25 mouse cellular contexts compared by ENCODE assay signal in genomic region chr8:92313707-92314106, GRCm38 (mm10). TPM values are rescaled to one million over a fixed set of nuclear protein-coding genes. Genes with fewer than 3 reads are reported as not detected.
"Had no signal": no experiment of that assay in that cellular context is flagged by ENCODE, and none has a peak within 500 bp of the region (broad histone marks: within the 10 kb centered on the region; RNA-seq: fewer than 3 reads in every experiment).

No protein-coding gene starts in this region.

- DNase-seq: forebrain, postnatal 0 days; gastrocnemius, postnatal 14 days; gastrocnemius, postnatal 36 days; heart, adult 18-20 months; heart, postnatal 10 days; kidney, adult 18-20 months; kidney, adult 8-10 months; kidney, postnatal 10 days; kidney, postnatal 25 days; kidney, postnatal 4 days; liver had no signal

- ATAC-seq: forebrain, postnatal 0 days; hindbrain, embryonic 16.5 days; inflammation-experienced regulatory T-cells, adult 6 months; intestine, embryonic 15.5 days; intestine, postnatal 0 days had no signal

- H3K27me3 ChIP-seq: hindbrain, embryonic 12.5 days; intestine, embryonic 15.5 days had no signal

- H3K36me3 ChIP-seq: heart, embryonic 10.5 days; heart, embryonic 12.5 days; hindbrain, embryonic 12.5 days; intestine, embryonic 15.5 days; limb, embryonic 10.5 days; limb, embryonic 12.5 days had no signal

- H3K9me3 ChIP-seq: heart, embryonic 10.5 days; heart, embryonic 12.5 days; hindbrain, embryonic 12.5 days; intestine, embryonic 15.5 days; limb, embryonic 10.5 days; limb, embryonic 12.5 days had no signal

- H3K9ac ChIP-seq: forebrain, postnatal 0 days; heart, embryonic 12.5 days; hindbrain, embryonic 12.5 days; hindbrain, embryonic 14.5 days; intestine, embryonic 15.5 days; limb, embryonic 12.5 days had no signal

- H3K4me3 ChIP-seq: heart, embryonic 10.5 days; heart, embryonic 12.5 days; hindbrain, embryonic 12.5 days; intestine, embryonic 15.5 days; layer of hippocampus, adult 2 months; left cerebral cortex, adult 2 months; limb, embryonic 10.5 days; limb, embryonic 12.5 days had no signal

- H3K27ac ChIP-seq: heart, embryonic 10.5 days; hindbrain, embryonic 12.5 days; hindbrain, embryonic 14.5 days; intestine, embryonic 15.5 days; layer of hippocampus, adult 2 months; left cerebral cortex, adult 2 months; limb, embryonic 10.5 days; limb, embryonic 12.5 days had no signal

- H3K4me2 ChIP-seq: heart, embryonic 12.5 days; hindbrain, embryonic 12.5 days; hindbrain, embryonic 14.5 days; intestine, embryonic 15.5 days; limb, embryonic 12.5 days had no signal

- H3K4me1 ChIP-seq: hindbrain, embryonic 12.5 days; intestine, embryonic 15.5 days; limb, embryonic 12.5 days had no signal

RNA-seq across cellular contexts. Expression of gene Irx5, which starts 43.7 kb away (rescaled TPM):
- total RNA-seq: gastrocnemius, postnatal 14 days; gastrocnemius, postnatal 36 days; hematopoietic stem cell, adult 5-6 weeks; left cerebral cortex, postnatal 14 days had no signal
- polyA plus RNA-seq: inflammation-experienced regulatory T-cells, adult 6 months had no signal
